Mouse (Mus musculus) inflammation-experienced regulatory T-cells, adult 16 weeks (primary cell): ENCODE data around the gene Olfr224. TPM values are rescaled to one million over a fixed set of nuclear protein-coding genes. Genes with fewer than 3 reads are reported as not detected.

Source experiments
- polyA plus RNA-seq: library from polyadenylated mRNA; unstranded; fragments of 100-300 nt; shearing (Covaris generic); gene quantifications from one replicate; pipeline ENCODE4 v1.2.1, GENCODE M21; 2017

Olfr224 gene
- polyA plus RNA-seq: 0.26 TPM

GRCm38 (mm10) chr11:58570405-58570804 lies at the start of gene Olfr224:
TSS of gene Olfr224 (minus strand) at chr11:58570553.

DNA sequence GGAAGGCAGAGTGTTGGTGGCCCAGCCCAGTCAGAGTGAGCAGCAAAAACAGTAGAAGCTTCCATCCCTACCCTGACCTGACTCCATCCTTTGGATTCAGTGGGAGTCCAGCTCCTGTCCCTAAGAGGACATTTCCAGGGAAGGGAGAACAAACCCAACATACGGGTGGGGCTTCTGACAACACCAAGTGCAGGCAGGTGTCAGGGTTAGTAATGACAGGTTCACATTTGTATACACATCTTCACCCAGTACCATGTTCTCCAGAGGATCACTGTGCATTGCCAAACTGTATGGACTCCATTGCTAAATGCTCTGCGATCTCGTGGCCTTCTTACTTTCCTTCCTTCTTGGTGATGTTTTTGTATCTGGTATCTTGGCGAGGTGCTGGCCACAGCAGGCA lies 45.6 kb upstream of the Olfr224 start, which contains the start of gene 2210407C18Rik:
Gene 2210407C18Rik (minus strand): TSS at position 101 of the 400 bp plus-strand sequence.

DNA sequence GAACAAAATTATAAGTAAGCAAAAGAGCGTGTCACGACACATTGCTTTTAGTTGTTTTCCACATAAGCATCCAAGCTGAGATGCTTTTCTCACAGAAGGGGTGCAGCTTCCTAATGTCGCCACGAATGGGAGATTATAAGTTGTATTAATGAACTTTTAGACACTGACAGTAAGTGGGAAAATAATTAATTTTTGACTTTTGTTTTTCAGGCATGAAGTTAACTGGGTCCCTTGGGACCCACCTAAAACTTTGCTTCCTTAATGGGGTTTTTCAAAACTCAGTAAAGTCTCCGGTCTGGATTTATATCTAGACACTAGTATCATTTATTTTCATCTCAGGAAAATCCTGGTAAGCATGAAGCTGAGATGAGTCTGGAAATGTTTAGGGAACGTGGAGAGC lies 24.5 kb upstream of the Olfr224 start, which contains the start of gene Olfr324:
Gene Olfr324 (plus strand): TSS at position 301 of the 400 bp plus-strand sequence.

GRCm38 (mm10) chr11:58577430-58577829 lies 7.1 kb upstream of the Olfr224 start, which contains the start of gene Olfr325:
TSS of gene Olfr325 (plus strand) at chr11:58577730.

GRCm38 (mm10) chr11:58555536-58555935 lies 14.8 kb downstream of the Olfr224 start, which contains the start of gene Olfr328:
TSS of gene Olfr328 (minus strand) at chr11:58555636.

DNA sequence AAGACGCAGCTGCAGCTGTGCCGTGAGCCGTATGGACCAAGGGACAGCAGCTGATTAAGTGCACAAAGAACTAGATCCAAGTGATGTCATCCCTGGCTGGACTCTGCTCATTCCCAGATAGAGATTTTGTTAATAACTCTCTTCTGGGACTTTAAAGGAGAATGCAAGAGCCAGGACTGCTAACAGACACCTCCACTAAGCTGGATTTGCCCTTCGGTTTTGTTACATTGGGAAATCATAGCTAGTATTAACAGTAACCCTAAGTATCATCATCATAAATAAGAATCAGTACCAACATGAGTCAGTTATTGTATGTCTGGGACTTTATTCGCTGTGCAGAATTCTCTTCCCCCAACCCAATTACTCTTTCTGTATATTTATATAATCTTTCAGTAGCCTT lies 24.0 kb downstream of the Olfr224 start, which contains the start of gene Olfr329-ps:
Gene Olfr329-ps (minus strand): TSS at position 101 of the 400 bp plus-strand sequence.

GRCm38 (mm10) chr11:58534736-58535135 lies 35.6 kb downstream of the Olfr224 start, which contains the start of gene Olfr330:
TSS of gene Olfr330 (minus strand) at chr11:58534836.

Other genes starting within 250 kb of the Olfr224 start
- gene Zfp672, start 240.2 kb downstream of the Olfr224 start, polyA plus RNA-seq: 48.2 TPM
- gene Sh3bp5l, start 239.8 kb downstream of the Olfr224 start, polyA plus RNA-seq: 30.7 TPM
- gene Lypd8, start 191.5 kb downstream of the Olfr224 start, polyA plus RNA-seq: not detected
- gene 1810065E05Rik, start 149.4 kb downstream of the Olfr224 start, polyA plus RNA-seq: not detected
- gene Gm12253, start 138.0 kb downstream of the Olfr224 start, polyA plus RNA-seq: not detected
- gene Lypd9, start 117.6 kb downstream of the Olfr224 start, polyA plus RNA-seq: not detected
- not detected for gene Olfr30, start 108.3 kb downstream of the Olfr224 start, polyA plus RNA-seq
- not detected for gene Olfr332, start 78.0 kb downstream of the Olfr224 start, polyA plus RNA-seq
- gene Olfr331, start 68.0 kb downstream of the Olfr224 start, polyA plus RNA-seq: not detected
- gene Olfr330, start 35.7 kb downstream of the Olfr224 start, polyA plus RNA-seq: not detected
- gene Olfr329-ps, start 24.1 kb downstream of the Olfr224 start, polyA plus RNA-seq: not detected
- not detected for gene Olfr328, start 14.9 kb downstream of the Olfr224 start, polyA plus RNA-seq
- not detected for gene Olfr325, start 7.2 kb upstream of the Olfr224 start, polyA plus RNA-seq
- not detected for gene Olfr324, start 24.6 kb upstream of the Olfr224 start, polyA plus RNA-seq
- not detected for gene 2210407C18Rik, start 45.5 kb upstream of the Olfr224 start, polyA plus RNA-seq
- gene Olfr323, start 59.9 kb upstream of the Olfr224 start, polyA plus RNA-seq: not detected
- gene Trim58, start 69.9 kb upstream of the Olfr224 start, polyA plus RNA-seq: not detected
- not detected for gene Olfr322, start 88.2 kb upstream of the Olfr224 start, polyA plus RNA-seq
- gene Olfr320, start 110.5 kb upstream of the Olfr224 start, polyA plus RNA-seq: not detected
- gene Olfr319, start 128.6 kb upstream of the Olfr224 start, polyA plus RNA-seq: not detected
- gene Olfr318, start 153.5 kb upstream of the Olfr224 start, polyA plus RNA-seq: not detected
- gene Olfr317, start 168.7 kb upstream of the Olfr224 start, polyA plus RNA-seq: not detected
- gene Olfr316, start 182.2 kb upstream of the Olfr224 start, polyA plus RNA-seq: not detected
- gene Olfr315, start 202.6 kb upstream of the Olfr224 start, polyA plus RNA-seq: not detected
- gene Olfr314, start 212.4 kb upstream of the Olfr224 start, polyA plus RNA-seq: not detected
- not detected for gene Fam183b, start 231.4 kb upstream of the Olfr224 start, polyA plus RNA-seq
- gene Olfr313, start 244.4 kb upstream of the Olfr224 start, polyA plus RNA-seq: not detected